Mouse (Mus musculus): ENCODE measurements around the gene Slc5a6. TPM values are rescaled to one million over a fixed set of nuclear protein-coding genes. Genes with fewer than 3 reads are reported as not detected.

The Slc5a6 gene
- total RNA-seq (2021) = 10 to 100 TPM; 11.8 to 18.0 TPM
- long read RNA-seq, experiment 1, transcript Slc5a6-202 (18 exons, 3,436 nt) = major isoform, 13 of 26 reads
- long read RNA-seq, experiment 1, partial matches to known transcripts = 2 of 26 reads
- long read RNA-seq, experiment 1, other reads (novel, unspliced or antisense) = 8 of 26 reads
- long read RNA-seq, experiment 2, transcript Slc5a6-202 (18 exons, 3,436 nt) = major isoform, 11 of 23 reads
- long read RNA-seq, experiment 2, partial matches to known transcripts = 1 of 23 reads
- long read RNA-seq, experiment 2, other reads (novel, unspliced or antisense) = 10 of 23 reads

- intact Hi-C loops (cut with DNase I) = no loop called here
- peak; percentile 50 to 63 for DNase-seq (ENCODE audit: low spot score in 2 of 2)
Measured at GRCm38 (mm10) chr5:31048763-31049641, at the start of gene Slc5a6. Slc5a6 (minus strand) TSS chr5:31048924.

- no peak for DNase-seq (ENCODE audit: low spot score in 2 of 2)
- intact Hi-C loops (cut with DNase I) = no loop called here
Measured at GRCm38 (mm10) chr5:31095711-31096480, 47.2 kb upstream of the Slc5a6 start.

- intact Hi-C loops (cut with DNase I) = loop anchor here (5.0 kb wide), 1 partner anchor 32 kb away; no protein-coding TSS in a partner anchor
Measured at GRCm38 (mm10) chr5:31094799-31095691, 46.3 kb upstream of the Slc5a6 start.

GRCm38 (mm10) chr5:31094100-31094798 is 45.5 kb upstream of the Slc5a6 start:
- intact Hi-C loops (cut with DNase I) = loop anchor here (5.0 kb wide), 1 partner anchor 33 kb away; no protein-coding TSS in a partner anchor

More at GRCm38 (mm10) chr5:31094799-31095691, 46.3 kb upstream of the Slc5a6 start:
- peak in 1 of 2 experiments; percentile 57 for DNase-seq (ENCODE audit: low spot score in 2 of 2)

GRCm38 (mm10) chr5:31093151-31094041 is 44.7 kb upstream of the Slc5a6 start:
- DNase-seq (ENCODE audit: low spot score in 2 of 2) = peak; percentile 63 to 82
- intact Hi-C loops (cut with DNase I) = loop anchor here (5.0 kb wide), 1 partner anchor 34 kb away; no protein-coding TSS in a partner anchor

More at GRCm38 (mm10) chr5:31094100-31094798, 45.5 kb upstream of the Slc5a6 start:
- no peak for DNase-seq (ENCODE audit: low spot score in 2 of 2)

GRCm38 (mm10) chr5:31092231-31092975 is 43.7 kb upstream of the Slc5a6 start:
- intact Hi-C loops (cut with DNase I) = loop anchor here (5.0 kb wide), 1 partner anchor 35 kb away; no protein-coding TSS in a partner anchor
- DNase-seq (ENCODE audit: low spot score in 2 of 2) = peak in 1 of 2 experiments; percentile 65

GRCm38 (mm10) chr5:31087131-31087530 is 38.4 kb upstream of the Slc5a6 start:
- intact Hi-C loops (cut with DNase I) = no loop called here

GRCm38 (mm10) chr5:31086606-31087005 is 37.9 kb upstream of the Slc5a6 start:
- intact Hi-C loops (cut with DNase I) = no loop called here

More at GRCm38 (mm10) chr5:31087131-31087530, 38.4 kb upstream of the Slc5a6 start:
- no peak for DNase-seq (ENCODE audit: low spot score in 2 of 2)

GRCm38 (mm10) chr5:31083949-31084348 is 35.2 kb upstream of the Slc5a6 start:
- no peak for DNase-seq (ENCODE audit: low spot score in 2 of 2)
- intact Hi-C loops (cut with DNase I) = loop anchor here (5.0 kb wide), 1 partner anchor 38 kb away; no protein-coding TSS in a partner anchor

More at GRCm38 (mm10) chr5:31086606-31087005, 37.9 kb upstream of the Slc5a6 start:
- DNase-seq (ENCODE audit: low spot score in 2 of 2) = no peak

- no peak for DNase-seq (ENCODE audit: low spot score in 2 of 2)
- intact Hi-C loops (cut with DNase I) = loop anchor here (5.0 kb wide), 1 partner anchor 39 kb away; no protein-coding TSS in a partner anchor
Measured at GRCm38 (mm10) chr5:31082935-31083625, 34.4 kb upstream of the Slc5a6 start.

- peak; percentile 74 to 84 for DNase-seq (ENCODE audit: low spot score in 2 of 2)
- intact Hi-C loops (cut with DNase I) = loop anchor here (5.0 kb wide), 1 partner anchor 40 kb away; no protein-coding TSS in a partner anchor
Measured at GRCm38 (mm10) chr5:31082355-31082754, 33.6 kb upstream of the Slc5a6 start.

GRCm38 (mm10) chr5:31081386-31081785 is 32.7 kb upstream of the Slc5a6 start:
- intact Hi-C loops (cut with DNase I) = loop anchor here (5.0 kb wide), 1 partner anchor 41 kb away; no protein-coding TSS in a partner anchor
- DNase-seq (ENCODE audit: low spot score in 2 of 2) = peak; percentile 63 to 70

GRCm38 (mm10) chr5:31080795-31081164 is 32.1 kb upstream of the Slc5a6 start:
- intact Hi-C loops (cut with DNase I) = loop anchor here (5.0 kb wide), 1 partner anchor 42 kb away; no protein-coding TSS in a partner anchor
- DNase-seq (ENCODE audit: low spot score in 2 of 2) = no peak

GRCm38 (mm10) chr5:31080059-31080794 is 31.5 kb upstream of the Slc5a6 start:
- DNase-seq (ENCODE audit: low spot score in 2 of 2) = peak; percentile 68 to 83
- intact Hi-C loops (cut with DNase I) = loop anchor here (5.0 kb wide), 1 partner anchor 42 kb away; no protein-coding TSS in a partner anchor

All from left cerebral cortex, postnatal 14 days (tissue).